Mouse (Mus musculus) gastrocnemius, postnatal 14 days (tissue): ENCODE measurements at regions not wholly inside any gene's neighbourhood (a gene's known extent, or its start where the extent isn't known, plus 50 kb on each side); places are given as distances from the start of the nearest gene placed in this dataset.
A peak's percentile ranks its signal among the peaks of the same experiment; 100 is the strongest.

Experiments used
- DNase-seq: peaks from one replicate; pipeline ENCODE4 v3.0.0; 2021; ENCODE audit warnings: mixed read lengths
- intact Hi-C: fragments of 180-260 bp; cut with DNase I; formaldehyde crosslinking; loops from one replicate; pipeline ENCODE4 v1.15.1; 2025; ENCODE audit warnings: low total_unique reads

- intact Hi-C loops, result no loop called here
- DNase-seq, result no peak
Measured at GRCm38 (mm10) chr1:169872865-169873264, 55.6 kb upstream of the Ccdc190 start.

GRCm38 (mm10) chr1:169868636-169869035 is 59.8 kb upstream of the Ccdc190 start:
- DNase-seq, result no peak
- intact Hi-C loops, result no loop called here

- intact Hi-C loops, result no loop called here
- DNase-seq, result no peak
Measured at GRCm38 (mm10) chr1:169867453-169867852, 61.0 kb upstream of the Ccdc190 start.

- intact Hi-C loops, result no loop called here
Measured at GRCm38 (mm10) chr1:169866840-169867239, 61.6 kb upstream of the Ccdc190 start.

GRCm38 (mm10) chr1:169859041-169859440 is 69.4 kb upstream of the Ccdc190 start:
- intact Hi-C loops, result no loop called here
- DNase-seq, result no peak

More at GRCm38 (mm10) chr1:169866840-169867239, 61.6 kb upstream of the Ccdc190 start:
- no peak for DNase-seq

- intact Hi-C loops, result no loop called here
- no peak for DNase-seq
Measured at GRCm38 (mm10) chr1:169851663-169852062, 76.8 kb upstream of the Ccdc190 start.

- DNase-seq, result peak; percentile 15
Measured at GRCm38 (mm10) chr1:169848254-169849015, 80.0 kb upstream of the Ccdc190 start.

GRCm38 (mm10) chr1:169842490-169842889 is 86.0 kb upstream of the Ccdc190 start:
- DNase-seq, result no peak
- intact Hi-C loops, result no loop called here

More at GRCm38 (mm10) chr1:169848254-169849015, 80.0 kb upstream of the Ccdc190 start:
- intact Hi-C loops, result no loop called here

GRCm38 (mm10) chr1:169840948-169841347 is 87.5 kb upstream of the Ccdc190 start:
- no peak for DNase-seq
- intact Hi-C loops, result no loop called here

- intact Hi-C loops, result no loop called here
- DNase-seq, result no peak
Measured at GRCm38 (mm10) chr1:169840056-169840728, 88.3 kb upstream of the Ccdc190 start.

GRCm38 (mm10) chr1:169833385-169833784 is 85.9 kb upstream of the Rgs4 start:
- DNase-seq, result no peak
- intact Hi-C loops, result no loop called here

- intact Hi-C loops, result no loop called here
- no peak for DNase-seq
Measured at GRCm38 (mm10) chr1:169831326-169832066, 84.1 kb upstream of the Rgs4 start.

- DNase-seq, result no peak
- intact Hi-C loops, result no loop called here
Measured at GRCm38 (mm10) chr1:169830596-169830995, 83.2 kb upstream of the Rgs4 start.

GRCm38 (mm10) chr1:169822034-169822433 is 74.6 kb upstream of the Rgs4 start:
- no peak for DNase-seq
- intact Hi-C loops, result no loop called here

GRCm38 (mm10) chr1:169819404-169819949 is 72.0 kb upstream of the Rgs4 start:
- no peak for DNase-seq
- intact Hi-C loops, result no loop called here

GRCm38 (mm10) chr1:169816939-169817338 is 69.5 kb upstream of the Rgs4 start:
- DNase-seq, result no peak
- intact Hi-C loops, result no loop called here

GRCm38 (mm10) chr1:169812512-169813101 is 65.2 kb upstream of the Rgs4 start:
- intact Hi-C loops, result no loop called here
- DNase-seq, result no peak

GRCm38 (mm10) chr1:169803428-169804138 is 56.1 kb upstream of the Rgs4 start:
- no peak for DNase-seq
- intact Hi-C loops, result no loop called here

GRCm38 (mm10) chr1:169802868-169803267 is 55.4 kb upstream of the Rgs4 start:
- intact Hi-C loops, result no loop called here
- DNase-seq, result no peak
